Mouse (Mus musculus): ENCODE measurements around the gene Hip1r. TPM values are rescaled to one million over a fixed set of nuclear protein-coding genes. Genes with fewer than 3 reads are reported as not detected.

Gene Hip1r
- polyA plus RNA-seq, 1 experiment from 2014 or later, result 33.8 TPM

GRCm38 (mm10) chr5:123946546-123946945 lies 26.9 kb upstream of the Hip1r start:
- Histone ChIP-seq H3K27me3 (replicated peaks; ENCODE audit: control insufficient read depth, insufficient read depth, low read length) (no peaks in the 10 kb centered on the region), H3K4me2 (ENCODE audit: low read depth, low read length) (no peak overlapping the region), H3K4me1 (ENCODE audit: control insufficient read depth, insufficient read depth, low read length) (0 out of 2 replicates have a peak, but pooled peaks cover 2% of the 10 kb centered on the region), H3K36me3 (ENCODE audit: control insufficient read depth, insufficient read depth, low read length) (no peaks in the 10 kb centered on the region), H3K9ac (ENCODE audit: low read depth, low read length) (no peak overlapping the region), H3K4me3 (ENCODE audit: low read length) (no peak overlapping the region), H3K9me3 (ENCODE audit: control insufficient read depth, low read length) (no peaks in the 10 kb centered on the region), H3K27ac (ENCODE audit: low read length) (no peak overlapping the region)
- 66% methylated on average over 4 of the region's 4 CpGs for WGBS
- ATAC-seq, result no peak

- H3K9ac ChIP-seq (ENCODE audit: low read depth, low read length), result no peak overlapping the region
- H3K36me3 ChIP-seq (ENCODE audit: control insufficient read depth, insufficient read depth, low read length), result no peaks in the 10 kb centered on the region
- H3K4me3 ChIP-seq (ENCODE audit: low read length), result no peak overlapping the region
- H3K27me3 ChIP-seq (replicated peaks; ENCODE audit: control insufficient read depth, insufficient read depth, low read length), result no peaks in the 10 kb centered on the region
- no peaks in the 10 kb centered on the region for H3K9me3 ChIP-seq (ENCODE audit: control insufficient read depth, low read length)
- ATAC-seq, result 0 out of 2 replicates have a peak, but pooled peaks have one; percentile 13
- H3K4me1 ChIP-seq (ENCODE audit: control insufficient read depth, insufficient read depth, low read length), result 0 out of 2 replicates have a peak, but pooled peaks cover 2% of the 10 kb centered on the region
- 50% methylated on average over 7 of the region's 7 CpGs for WGBS
- H3K4me2 ChIP-seq (ENCODE audit: low read depth, low read length), result no peak overlapping the region
- H3K27ac ChIP-seq (ENCODE audit: low read length), result no peak overlapping the region
Measured at GRCm38 (mm10) chr5:123947041-123947761, 26.2 kb upstream of the Hip1r start.

GRCm38 (mm10) chr5:123952365-123953045 lies 20.9 kb upstream of the Hip1r start:
- Histone ChIP-seq H3K4me2 (ENCODE audit: low read depth, low read length) (no peak overlapping the region), H3K27me3 (replicated peaks; ENCODE audit: control insufficient read depth, insufficient read depth, low read length) (no peaks in the 10 kb centered on the region), H3K9me3 (ENCODE audit: control insufficient read depth, low read length) (no peaks in the 10 kb centered on the region), H3K27ac (ENCODE audit: low read length) (no peak overlapping the region), H3K4me3 (ENCODE audit: low read length) (no peak overlapping the region), H3K4me1 (ENCODE audit: control insufficient read depth, insufficient read depth, low read length) (no peaks in the 10 kb centered on the region), H3K9ac (ENCODE audit: low read depth, low read length) (no peak overlapping the region), H3K36me3 (ENCODE audit: control insufficient read depth, insufficient read depth, low read length) (no peaks in the 10 kb centered on the region)
- WGBS, result 69% methylated on average over 5 of the region's 5 CpGs
- no peak for ATAC-seq

GRCm38 (mm10) chr5:123957213-123957612 lies 16.2 kb upstream of the Hip1r start:
- no peak overlapping the region for H3K4me3 ChIP-seq (ENCODE audit: low read length)
- peaks cover 6% of the 10 kb centered on the region; the same call in 1 of the 2 replicates for H3K4me1 ChIP-seq (ENCODE audit: control insufficient read depth, insufficient read depth, low read length)
- no peaks in the 10 kb centered on the region for H3K36me3 ChIP-seq (ENCODE audit: control insufficient read depth, insufficient read depth, low read length)
- no peak overlapping the region for H3K27ac ChIP-seq (ENCODE audit: low read length)
- no peaks in the 10 kb centered on the region for H3K9me3 ChIP-seq (ENCODE audit: control insufficient read depth, low read length)
- WGBS, result 93% methylated on average over 8 of the region's 8 CpGs
- no peak overlapping the region for H3K9ac ChIP-seq (ENCODE audit: low read depth, low read length)
- H3K4me2 ChIP-seq (ENCODE audit: low read depth, low read length), result no peak overlapping the region
- H3K27me3 ChIP-seq (replicated peaks; ENCODE audit: control insufficient read depth, insufficient read depth, low read length), result no peaks in the 10 kb centered on the region
- ATAC-seq, result no peak

GRCm38 (mm10) chr5:123959018-123959417 lies 14.4 kb upstream of the Hip1r start:
- peak; percentile 60; the same call in 1 of the 2 replicates for ATAC-seq
- Histone ChIP-seq H3K9ac (ENCODE audit: low read depth, low read length) (no peak overlapping the region), H3K4me1 (ENCODE audit: control insufficient read depth, insufficient read depth, low read length) (peaks cover 7% of the 10 kb centered on the region; the same call in 1 of the 2 replicates), H3K36me3 (ENCODE audit: control insufficient read depth, insufficient read depth, low read length) (no peaks in the 10 kb centered on the region), H3K4me2 (ENCODE audit: low read depth, low read length) (no peak overlapping the region), H3K27me3 (replicated peaks; ENCODE audit: control insufficient read depth, insufficient read depth, low read length) (no peaks in the 10 kb centered on the region), H3K4me3 (ENCODE audit: low read length) (no peak overlapping the region), H3K27ac (ENCODE audit: low read length) (no peak overlapping the region), H3K9me3 (ENCODE audit: control insufficient read depth, low read length) (no peaks in the 10 kb centered on the region)
- WGBS, result 55% methylated on average over 3 of the region's 3 CpGs

- peaks cover 11% of the 10 kb centered on the region; the same call in 1 of the 2 replicates for H3K4me1 ChIP-seq (ENCODE audit: control insufficient read depth, insufficient read depth, low read length)
- no peaks in the 10 kb centered on the region for H3K27me3 ChIP-seq (replicated peaks; ENCODE audit: control insufficient read depth, insufficient read depth, low read length)
- no peak overlapping the region for H3K27ac ChIP-seq (ENCODE audit: low read length)
- WGBS, result 58% methylated on average over 8 of the region's 8 CpGs
- no peak overlapping the region for H3K4me3 ChIP-seq (ENCODE audit: low read length)
- H3K4me2 ChIP-seq (ENCODE audit: low read depth, low read length), result no peak overlapping the region
- H3K9me3 ChIP-seq (ENCODE audit: control insufficient read depth, low read length), result no peaks in the 10 kb centered on the region
- no peak overlapping the region for H3K9ac ChIP-seq (ENCODE audit: low read depth, low read length)
- H3K36me3 ChIP-seq (ENCODE audit: control insufficient read depth, insufficient read depth, low read length), result no peaks in the 10 kb centered on the region
- ATAC-seq, result no peak
Measured at GRCm38 (mm10) chr5:123960129-123960528, 13.3 kb upstream of the Hip1r start.

GRCm38 (mm10) chr5:123961046-123961445 lies 12.4 kb upstream of the Hip1r start:
- Histone ChIP-seq H3K4me2 (ENCODE audit: low read depth, low read length) (no peak overlapping the region), H3K27ac (ENCODE audit: low read length) (no peak overlapping the region), H3K4me3 (ENCODE audit: low read length) (no peak overlapping the region), H3K4me1 (ENCODE audit: control insufficient read depth, insufficient read depth, low read length) (peaks cover 11% of the 10 kb centered on the region; the same call in 1 of the 2 replicates), H3K36me3 (ENCODE audit: control insufficient read depth, insufficient read depth, low read length) (no peaks in the 10 kb centered on the region), H3K27me3 (replicated peaks; ENCODE audit: control insufficient read depth, insufficient read depth, low read length) (no peaks in the 10 kb centered on the region), H3K9me3 (ENCODE audit: control insufficient read depth, low read length) (no peaks in the 10 kb centered on the region), H3K9ac (ENCODE audit: low read depth, low read length) (no peak overlapping the region)
- ATAC-seq, result no peak
- WGBS, result 80% methylated on average over 12 of the region's 12 CpGs

GRCm38 (mm10) chr5:123964208-123964607 lies 9.2 kb upstream of the Hip1r start:
- ATAC-seq, result peak; percentile 48
- H3K27ac ChIP-seq (ENCODE audit: low read length), result peak overlapping the region; percentile 9
- H3K9ac ChIP-seq (ENCODE audit: low read depth, low read length), result no peak overlapping the region
- peaks cover 11% of the 10 kb centered on the region for H3K4me1 ChIP-seq (ENCODE audit: control insufficient read depth, insufficient read depth, low read length)
- no peak overlapping the region for H3K4me3 ChIP-seq (ENCODE audit: low read length)
- H3K27me3 ChIP-seq (replicated peaks; ENCODE audit: control insufficient read depth, insufficient read depth, low read length), result no peaks in the 10 kb centered on the region
- H3K36me3 ChIP-seq (ENCODE audit: control insufficient read depth, insufficient read depth, low read length), result no peaks in the 10 kb centered on the region
- no peak overlapping the region for H3K4me2 ChIP-seq (ENCODE audit: low read depth, low read length)
- WGBS, result 85% methylated on average over 4 of the region's 4 CpGs
- no peaks in the 10 kb centered on the region for H3K9me3 ChIP-seq (ENCODE audit: control insufficient read depth, low read length)

- 66% methylated on average over 2 of the region's 2 CpGs for WGBS
- Histone ChIP-seq H3K9me3 (ENCODE audit: control insufficient read depth, low read length) (no peaks in the 10 kb centered on the region), H3K4me1 (ENCODE audit: control insufficient read depth, insufficient read depth, low read length) (peaks cover 14% of the 10 kb centered on the region; the same call in 1 of the 2 replicates), H3K4me2 (ENCODE audit: low read depth, low read length) (no peak overlapping the region), H3K9ac (ENCODE audit: low read depth, low read length) (no peak overlapping the region), H3K27ac (ENCODE audit: low read length) (peak overlapping the region; percentile 43; the same call in 1 of the 2 replicates), H3K36me3 (ENCODE audit: control insufficient read depth, insufficient read depth, low read length) (no peaks in the 10 kb centered on the region), H3K27me3 (replicated peaks; ENCODE audit: control insufficient read depth, insufficient read depth, low read length) (no peaks in the 10 kb centered on the region), H3K4me3 (ENCODE audit: low read length) (no peak overlapping the region)
- ATAC-seq, result peak; percentile 52; the same call in 1 of the 2 replicates
Measured at GRCm38 (mm10) chr5:123966759-123967158, 6.7 kb upstream of the Hip1r start.

All from intestine, embryonic 16.5 days (tissue).